Mouse (Mus musculus): ENCODE results near the gene Pgghg.

Pgghg gene

GRCm38 (mm10) chr7:140941222-140942051 is at the start of gene Pgghg:
TSS of gene Pgghg (plus strand) at chr7:140941391.
- CTCF ChIA-PET, result interaction anchor here (0.5 to 1.4 kb wide), 6 partner anchors 11 to 235 kb away, joined by 3 to 5 read pairs (median 3); no protein-coding TSS in a partner anchor

- CTCF ChIA-PET, result no interaction called here
Observed at GRCm38 (mm10) chr7:140894031-140894430, 47.2 kb upstream of the Pgghg start.

GRCm38 (mm10) chr7:140894611-140895010 is 46.6 kb upstream of the Pgghg start:
- CTCF ChIA-PET, result no interaction called here

- CTCF ChIA-PET, result no interaction called here
Observed at GRCm38 (mm10) chr7:140897863-140898262, 43.3 kb upstream of the Pgghg start.

DNA sequence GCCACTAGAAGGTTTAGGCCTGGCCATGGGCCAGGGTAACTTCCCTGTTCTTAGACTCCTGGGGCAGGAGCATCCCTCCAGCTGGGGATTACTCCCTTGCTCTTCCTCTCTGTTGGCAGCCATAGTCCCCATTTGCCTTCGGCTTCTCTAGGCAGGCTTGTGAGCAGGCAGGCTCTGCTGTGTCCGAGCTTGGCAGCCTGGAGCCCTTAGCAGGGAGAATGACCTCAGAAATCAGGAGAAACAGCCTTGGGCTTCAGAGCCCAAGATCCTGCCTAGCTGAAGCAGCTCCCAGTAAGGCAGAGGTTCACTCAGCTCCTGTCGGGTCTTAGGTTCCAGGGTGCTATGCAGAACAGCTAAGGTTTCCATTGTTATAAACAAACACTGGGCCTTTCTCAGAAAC is 42.1 kb upstream of the Pgghg start:
- CTCF ChIA-PET, result interaction anchor here (0.6 kb wide), 1 partner anchor 160 kb away, joined by 15 read pairs; no protein-coding TSS in a partner anchor

- CTCF ChIA-PET, result no interaction called here
Observed at GRCm38 (mm10) chr7:140900220-140900619, 41.0 kb upstream of the Pgghg start, which contains the start of gene Cox8b. TSS of gene Cox8b (minus strand) at chr7:140900446.

- CTCF ChIA-PET, result interaction anchor here (1.7 to 2.0 kb wide), 3 partner anchors 55 to 145 kb away, joined by 6 to 8 read pairs (median 7); partner anchors contain the start of genes Odf3 and Scgb1c1
Observed at GRCm38 (mm10) chr7:140902036-140902875, 38.9 kb upstream of the Pgghg start.

- CTCF ChIA-PET, result interaction anchor here (0.8 to 2.0 kb wide), 5 partner anchors 56 to 149 kb away, joined by 3 to 8 read pairs (median 6); partner anchors contain the start of genes Odf3 and Scgb1c1
Observed at GRCm38 (mm10) chr7:140903212-140903611, 38.0 kb upstream of the Pgghg start.

DNA sequence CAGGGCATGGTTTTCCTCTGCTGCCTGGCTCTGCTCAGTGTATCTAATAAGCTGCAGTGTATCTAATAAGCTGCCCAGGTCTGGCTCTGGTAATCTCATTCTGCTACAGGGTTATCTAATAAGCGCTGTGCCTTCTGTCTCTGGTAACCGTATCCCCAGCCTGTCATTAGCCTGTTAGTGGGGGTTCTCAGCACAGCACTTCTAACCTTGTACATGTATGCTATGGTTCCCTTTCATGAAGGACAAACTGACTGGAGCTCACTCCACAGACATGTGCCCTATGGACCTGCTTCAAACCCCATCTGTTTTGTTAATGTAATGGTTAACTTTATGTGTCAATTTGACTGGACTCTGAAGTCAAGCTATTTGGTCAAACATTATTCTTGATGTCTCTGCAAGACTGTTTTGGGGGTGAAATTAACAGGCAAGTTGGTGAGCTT is 35.5 kb upstream of the Pgghg start:
- CTCF ChIA-PET, result interaction anchor here (0.7 to 0.9 kb wide), 2 partner anchors 10 to 60 kb away, joined by 4 to 5 read pairs; partner anchors contain the start of gene Scgb1c1

DNA sequence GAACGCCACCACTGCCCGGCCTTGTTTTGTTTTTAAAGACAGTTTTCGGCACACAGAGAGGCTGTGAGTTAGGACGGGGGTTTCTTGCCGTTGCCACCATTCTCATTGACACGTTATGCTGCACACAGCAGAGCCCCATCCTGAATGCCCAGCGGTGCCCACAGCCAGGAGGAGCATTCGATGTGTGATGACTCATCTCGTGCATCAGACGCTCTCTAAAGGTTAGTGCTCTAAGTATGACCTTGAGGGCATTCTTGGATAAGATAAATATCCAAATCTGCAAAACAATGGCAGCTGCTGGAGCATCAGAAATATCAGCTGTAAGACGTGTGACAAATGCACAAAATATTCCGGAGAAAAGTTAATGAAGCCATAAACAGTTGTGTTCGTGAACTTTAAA is 34.1 kb upstream of the Pgghg start:
- CTCF ChIA-PET, result interaction anchor here (3.1 kb wide), 1 partner anchor 141 kb away, joined by 21 read pairs; no protein-coding TSS in a partner anchor

- CTCF ChIA-PET, result interaction anchor here (1.2 to 3.1 kb wide), 3 partner anchors 14 to 165 kb away, joined by 3 to 21 read pairs (median 3); no protein-coding TSS in a partner anchor
Observed at GRCm38 (mm10) chr7:140907697-140908096, 33.5 kb upstream of the Pgghg start.

DNA sequence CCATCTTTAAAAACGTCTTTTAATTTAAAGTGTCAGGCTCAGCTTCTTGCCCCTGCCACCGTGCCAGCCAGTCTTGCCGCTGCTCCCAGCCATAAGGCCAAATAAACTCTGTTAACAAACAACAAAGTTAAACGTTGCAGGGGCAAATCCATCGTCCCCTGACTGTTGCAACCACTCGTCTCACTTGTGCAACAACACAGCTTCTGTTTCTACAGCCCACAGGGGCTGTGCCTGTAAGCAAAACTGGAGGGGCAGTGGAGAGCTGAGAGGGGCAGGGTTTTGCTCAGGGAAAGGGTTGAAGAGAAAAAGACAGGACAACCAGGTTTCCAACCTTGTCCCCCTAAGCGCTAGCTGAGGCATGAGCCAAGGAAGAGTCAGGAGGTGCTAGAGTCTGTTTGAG is 33.0 kb upstream of the Pgghg start:
- CTCF ChIA-PET, result interaction anchor here (1.2 to 3.1 kb wide), 3 partner anchors 14 to 164 kb away, joined by 3 to 21 read pairs (median 3); no protein-coding TSS in a partner anchor

DNA sequence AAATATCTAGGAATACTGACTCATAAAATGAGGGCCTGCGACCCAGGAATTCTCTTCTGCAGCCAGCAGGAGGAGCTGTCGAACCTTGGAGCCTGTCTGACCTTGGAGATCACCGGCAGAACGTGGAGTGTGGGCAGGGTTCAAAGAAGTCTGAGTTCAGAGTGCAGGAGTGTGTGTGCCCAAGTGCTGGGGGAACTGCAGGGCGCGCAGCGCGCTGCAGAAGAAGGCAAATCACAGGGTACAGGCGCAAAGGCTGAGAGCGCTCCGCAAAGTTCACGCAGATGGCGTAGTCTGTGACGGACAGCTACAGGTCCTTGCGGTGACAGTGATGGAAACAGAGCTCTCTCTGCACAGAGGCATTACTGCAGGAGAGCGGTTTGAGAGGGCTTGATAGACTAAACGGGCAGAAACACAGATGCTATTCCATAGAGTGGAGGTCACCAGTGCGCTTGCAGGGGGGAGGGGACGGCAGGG is 32.5 kb upstream of the Pgghg start:
- CTCF ChIA-PET, result interaction anchor here (0.6 to 3.1 kb wide), 6 partner anchors 13 to 177 kb away, joined by 3 to 21 read pairs (median 3); no protein-coding TSS in a partner anchor

GRCm38 (mm10) chr7:140912293-140912692 is 28.9 kb upstream of the Pgghg start:
- CTCF ChIA-PET, result no interaction called here

- CTCF ChIA-PET, result interaction anchor here (0.7 kb wide), 1 partner anchor 133 kb away, joined by 7 read pairs; no protein-coding TSS in a partner anchor
Observed at GRCm38 (mm10) chr7:140912846-140913482, 28.2 kb upstream of the Pgghg start.

- CTCF ChIA-PET, result no interaction called here
Observed at GRCm38 (mm10) chr7:140914031-140914690, 27.0 kb upstream of the Pgghg start.

DNA sequence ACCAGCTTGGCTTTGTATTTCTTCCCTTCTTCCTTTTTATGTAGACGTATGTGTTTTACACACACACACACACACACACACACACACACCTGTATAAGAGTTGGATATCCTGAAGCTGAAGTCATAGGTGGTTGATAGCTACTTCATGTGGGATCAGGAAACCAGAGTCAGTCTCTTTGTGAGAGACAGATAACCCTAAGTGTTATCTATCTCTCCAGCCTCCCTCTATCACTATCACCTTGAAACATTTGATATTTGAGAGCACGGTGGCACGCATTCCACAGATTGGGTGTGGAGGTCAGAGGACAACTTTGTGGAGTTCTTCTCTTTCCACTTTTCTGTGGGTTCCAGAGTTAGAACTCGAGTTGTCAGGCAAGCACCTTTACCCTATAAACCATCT is 21.3 kb upstream of the Pgghg start:
- CTCF ChIA-PET, result interaction anchor here (0.6 kb wide), 1 partner anchor 228 kb away, joined by 6 read pairs; no protein-coding TSS in a partner anchor

- CTCF ChIA-PET, result interaction anchor here (0.6 kb wide), 1 partner anchor 263 kb away, joined by 4 read pairs; no protein-coding TSS in a partner anchor
Observed at GRCm38 (mm10) chr7:140920418-140921029, 20.7 kb upstream of the Pgghg start, which contains the start of gene Nlrp6. TSS of gene Nlrp6 (plus strand) at chr7:140920902.

DNA sequence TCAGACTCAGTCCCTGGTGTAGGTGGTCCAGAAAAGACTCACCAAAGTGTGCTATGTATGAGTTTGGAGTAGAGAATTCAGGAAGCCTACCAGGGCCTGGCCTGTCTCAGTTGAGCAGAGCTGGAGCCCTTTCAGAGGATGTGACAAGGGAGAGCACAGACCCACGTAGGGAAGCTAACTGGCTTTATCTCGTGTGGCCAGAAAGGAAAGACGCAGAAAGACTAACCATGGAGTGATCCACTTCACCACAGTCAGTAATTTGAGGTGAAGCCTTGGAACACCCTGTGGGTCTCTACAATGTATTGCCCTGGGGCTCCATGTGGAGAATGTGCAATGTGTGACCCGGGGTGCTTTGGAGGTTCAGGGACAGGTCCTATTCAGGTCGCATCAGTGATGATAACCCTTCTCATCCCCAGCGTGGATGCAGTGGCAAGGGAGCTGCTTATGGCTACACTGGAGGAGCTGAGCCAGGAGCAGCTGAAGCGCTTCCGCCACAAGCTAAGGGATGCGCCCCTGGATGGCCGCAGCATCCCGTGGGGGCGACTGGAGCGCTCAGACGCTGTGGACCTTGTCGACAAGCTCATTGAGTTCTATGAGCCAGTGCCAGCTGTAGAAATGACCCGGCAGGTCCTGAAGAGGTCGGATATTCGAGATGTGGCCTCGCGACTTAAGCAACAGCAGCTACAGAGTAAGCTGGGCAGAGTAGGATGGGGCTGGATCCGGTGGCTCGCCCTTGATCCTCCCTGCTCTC is 19.8 kb upstream of the Pgghg start:
- CTCF ChIA-PET, result interaction anchor here (0.6 to 0.7 kb wide), 2 partner anchors 13 to 262 kb away, joined by 3 to 4 read pairs; no protein-coding TSS in a partner anchor

Data from spleen, embryonic (tissue).